Mouse (Mus musculus) myocyte (in vitro differentiated cells): Measurements from ENCODE around the gene Cntn4.

Experiments used
- E2F4 ChIP-seq: IDR thresholded peaks from one replicate; pipeline ENCODE4 v1.6.1; 2011; ENCODE audit warnings: mild to moderate bottlenecking, control low read depth, moderate library complexity; ENCODE audit not compliant: insufficient read depth
- MAX ChIP-seq: IDR thresholded peaks from one replicate; pipeline ENCODE4 v1.6.1; 2011; ENCODE audit warnings: low read depth, mild to moderate bottlenecking, control low read depth
- MYOD1 ChIP-seq, 3 experiments: IDR thresholded peaks; one replicate each; pipeline ENCODE4 v1.6.1; 2011; ENCODE audit warnings: control low read depth in 2 of 3, low read depth in 2 of 3, mild to moderate bottlenecking in 2 of 3, moderate library complexity in 1 of 3; ENCODE audit not compliant: insufficient read length in 2 of 3, control insufficient read depth in 1 of 3
- MYOG ChIP-seq, 3 experiments: IDR thresholded peaks; one replicate each; pipeline ENCODE4 v1.6.1; 2011; ENCODE audit warnings: control low read depth in 2 of 3, low read depth in 2 of 3, mild to moderate bottlenecking in 2 of 3; ENCODE audit not compliant: insufficient read length in 2 of 3, control insufficient read depth in 1 of 3, insufficient read depth in 1 of 3
- POLR2A ChIP-seq: IDR thresholded peaks from one replicate; pipeline ENCODE4 v1.6.1; 2011; ENCODE audit warnings: low read depth, mild to moderate bottlenecking, control low read depth, moderate library complexity; ENCODE audit not compliant: insufficient read length
- POLR2AphosphoS2 ChIP-seq: IDR thresholded peaks from one replicate; pipeline ENCODE4 v1.6.1; 2011; ENCODE audit warnings: low read depth, control low read depth; ENCODE audit not compliant: insufficient read length
- TCF12 ChIP-seq: IDR thresholded peaks from one replicate; pipeline ENCODE4 v1.6.1; 2011; ENCODE audit warnings: mild to moderate bottlenecking, control low read depth; ENCODE audit not compliant: poor library complexity, insufficient read depth, severe bottlenecking

- TF ChIP-seq POLR2A (no peak), TCF12 (no peak), MAX (no peak), E2F4 (no peak), MYOD1 (IDR thresholded peaks at IDR 0.05; ENCODE audit: control insufficient read depth in 1 of 3, insufficient read length in 2 of 3, low read depth in 2 of 3) (no peak), POLR2AphosphoS2 (no peak), MYOG (IDR thresholded peaks at IDR 0.05; ENCODE audit: control insufficient read depth in 1 of 3, insufficient read depth in 1 of 3, insufficient read length in 2 of 3, low read depth in 2 of 3) (no peak)
Measured at GRCm38 (mm10) chr6:105688195-105688594, 10.7 kb downstream of the Cntn4 start.
